Mouse (Mus musculus) megakaryocyte, embryonic 14.5 days (primary cell): ENCODE data around the gene Amfr.

Experiments
- FLI1 ChIP-seq: IDR thresholded peaks from 2 replicates; pipeline ENCODE4 v1.6.1; 2012; ENCODE audit warnings: low read length, inconsistent platforms, mixed read lengths
- GATA1 ChIP-seq: IDR thresholded peaks from 3 replicates; pipeline ENCODE4 v1.6.1; 2012; ENCODE audit warnings: mixed read lengths, low read length, inconsistent platforms, borderline replicate concordance

DNA sequence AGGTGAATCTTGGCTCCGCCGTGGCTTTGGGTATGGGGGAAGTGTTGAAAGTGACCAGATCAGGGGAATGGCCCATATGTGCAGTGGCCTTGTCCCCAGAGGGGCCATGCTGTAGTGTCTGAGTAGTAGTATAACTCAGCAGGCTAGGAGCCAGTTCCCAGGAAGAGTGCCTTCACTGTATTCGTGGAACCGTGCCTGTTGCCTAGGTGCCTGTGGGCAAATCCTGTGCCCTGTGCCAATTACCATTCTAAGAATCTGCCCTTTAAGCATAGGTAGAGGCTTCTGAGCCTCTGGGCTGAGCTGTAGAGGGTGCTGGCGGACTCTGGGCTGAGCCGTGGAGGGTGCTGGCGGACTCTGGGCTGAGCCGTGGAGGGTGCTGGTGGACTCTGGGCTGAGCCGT, 54.2 kb downstream of the Amfr start:
- TF ChIP-seq GATA1 (no peak), FLI1 (no peak)
